Mouse (Mus musculus): ENCODE measurements around the gene Prkd3.

DNA sequence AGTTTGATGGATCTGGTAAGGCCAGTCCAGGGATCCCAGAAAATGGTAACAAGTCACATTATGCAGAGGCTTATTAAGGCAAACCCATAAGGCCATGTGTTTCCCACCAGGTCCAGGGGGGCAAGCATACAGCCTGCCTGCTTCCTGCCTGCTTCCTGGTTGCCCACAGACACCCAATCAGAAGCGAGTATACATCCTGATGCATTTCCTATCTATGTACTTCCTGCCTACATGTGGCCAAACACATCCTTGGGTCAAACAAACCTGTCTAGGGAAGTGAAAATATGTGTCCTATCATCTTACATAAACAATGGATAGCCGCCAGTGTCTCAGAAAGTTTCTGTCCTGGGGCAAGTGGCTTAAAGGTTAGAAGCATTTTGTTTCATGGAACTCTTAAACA lies 117.5 kb downstream of the Prkd3 start:
- TF ChIP-seq CTCF (IDR thresholded peaks at IDR 0.05; ENCODE audit: low read depth), result no peak
- no peak for TF ChIP-seq EP300 (IDR thresholded peaks at IDR 0.05; ENCODE audit: low read depth)

Measured in liver, postnatal 0 days (tissue).